Mouse (Mus musculus): Measurements from ENCODE around the gene Cd79b.

- no peak for TF ChIP-seq POLR2A (IDR thresholded peaks at IDR 0.05; ENCODE audit: borderline replicate concordance, control insufficient read depth, low read depth, low read length)
- no peak for TF ChIP-seq CTCF (IDR thresholded peaks at IDR 0.05; ENCODE audit: control insufficient read depth, insufficient read depth, low read length)
Measured at GRCm38 (mm10) chr11:106269060-106269431, 45.5 kb downstream of the Cd79b start.
